Mouse (Mus musculus): ENCODE measurements around the gene Camk1d. TPM values are rescaled to one million over a fixed set of nuclear protein-coding genes. Genes with fewer than 3 reads are reported as not detected.
"Not testable (repeated sequence)": the region's sequence is repeated elsewhere in the genome, so short reads cannot be mapped to it uniquely, and the experiment has no call there.

Gene Camk1d
- total RNA-seq, 2 experiments from 2014 or later: 2.2 to 7.5 TPM

DNA sequence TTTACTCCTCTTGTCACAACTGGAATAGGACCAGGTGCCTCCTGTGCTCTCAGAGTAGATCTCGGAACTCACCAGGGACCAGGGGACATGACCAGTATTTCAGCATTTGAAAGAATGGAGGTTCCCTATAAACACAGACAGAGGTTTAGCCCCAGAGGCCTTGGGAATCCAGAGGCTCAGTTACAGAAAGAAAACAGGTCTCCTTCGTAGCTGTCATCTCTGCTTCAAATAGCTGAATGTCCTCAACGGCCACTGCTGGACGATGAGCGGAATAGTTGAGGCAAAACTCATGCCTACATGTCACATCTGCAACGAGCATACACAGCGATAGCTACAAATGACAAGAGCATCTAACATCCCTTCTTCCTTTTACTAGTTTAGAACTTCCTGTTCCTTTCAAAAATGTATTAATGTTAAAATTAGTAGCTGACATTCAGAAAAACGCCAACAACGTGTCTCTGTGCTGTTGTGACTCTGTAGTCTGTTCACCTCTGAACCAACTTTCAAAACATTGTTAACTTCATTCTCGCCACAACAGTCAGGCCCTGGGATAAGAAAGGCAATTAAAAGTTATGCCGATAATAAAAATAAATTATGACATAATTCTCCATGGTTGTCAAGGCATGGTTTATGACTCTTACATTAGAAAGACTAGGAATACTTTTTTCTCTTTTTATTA, 82.5 kb downstream of the Camk1d start:
- no peak for ATAC-seq (replicated peaks; ENCODE audit: low FRiP score, poor library complexity, severe bottlenecking)

DNA sequence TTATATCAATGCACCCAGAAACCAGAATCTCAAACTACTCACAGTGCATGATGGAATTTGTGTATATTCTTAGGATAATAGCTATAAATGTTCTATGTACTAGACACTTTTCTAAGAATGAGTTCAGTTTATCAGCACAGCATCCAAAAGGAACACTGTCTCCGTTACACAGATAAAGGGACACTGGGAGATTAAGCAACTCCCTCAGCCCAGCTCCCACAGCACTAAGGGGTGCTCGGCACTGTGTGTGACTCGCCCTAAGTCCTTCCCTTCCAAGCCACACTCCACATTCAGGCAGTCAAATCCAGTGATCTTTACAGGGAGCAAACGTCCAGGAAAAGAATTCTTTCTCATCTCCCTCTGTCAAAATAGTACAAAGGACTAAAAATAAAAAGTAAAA, 83.6 kb downstream of the Camk1d start:
- ATAC-seq (replicated peaks; ENCODE audit: low FRiP score, poor library complexity, severe bottlenecking): no peak

DNA sequence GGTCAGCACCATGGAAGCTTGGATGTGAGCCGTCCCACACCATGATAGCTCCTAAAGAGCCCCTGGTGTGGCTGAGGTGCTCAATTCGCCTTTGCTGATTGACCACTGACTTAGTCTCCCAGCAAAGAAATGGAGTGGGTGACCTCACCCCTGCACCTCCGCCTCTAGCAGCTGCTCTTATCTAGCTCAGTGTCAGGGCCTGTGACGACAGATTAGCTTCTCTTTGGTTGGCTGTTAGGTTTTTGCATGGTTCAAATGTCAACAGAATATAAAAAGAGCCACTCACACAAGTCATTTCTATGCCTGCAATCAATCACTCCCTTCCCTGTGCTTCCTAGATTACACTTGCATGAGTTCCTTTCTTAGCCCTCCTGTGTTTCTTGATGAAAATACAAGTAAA, 89.9 kb downstream of the Camk1d start:
- ATAC-seq (replicated peaks; ENCODE audit: low FRiP score, poor library complexity, severe bottlenecking): peak; percentile 68

DNA sequence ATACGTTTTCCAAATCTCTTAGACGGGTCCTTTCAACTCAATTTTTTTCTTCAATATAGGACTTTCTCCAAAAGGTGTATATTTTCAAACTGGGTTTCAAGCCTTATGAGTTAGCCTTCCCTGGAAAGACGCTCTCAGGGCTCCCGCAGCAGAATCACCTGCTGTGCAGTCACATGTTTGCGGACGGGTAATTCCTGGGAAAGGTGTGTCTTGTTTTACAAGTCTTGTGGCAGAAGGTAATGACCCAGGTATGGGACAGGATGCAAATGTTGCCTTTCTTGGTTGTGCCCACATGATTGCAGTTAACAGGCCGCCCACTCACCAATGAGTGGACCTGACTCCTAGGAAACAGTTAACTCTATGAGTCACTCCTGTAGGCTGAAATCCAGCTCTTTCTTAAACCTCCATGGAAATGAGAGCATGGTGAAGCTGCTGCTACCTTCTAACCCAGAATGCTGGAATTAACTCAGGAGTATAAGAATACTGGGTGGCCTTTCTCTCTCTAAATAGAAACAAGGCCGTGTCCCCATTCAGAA, 95.9 kb downstream of the Camk1d start:
- ATAC-seq (replicated peaks; ENCODE audit: low FRiP score, poor library complexity, severe bottlenecking): no peak

DNA sequence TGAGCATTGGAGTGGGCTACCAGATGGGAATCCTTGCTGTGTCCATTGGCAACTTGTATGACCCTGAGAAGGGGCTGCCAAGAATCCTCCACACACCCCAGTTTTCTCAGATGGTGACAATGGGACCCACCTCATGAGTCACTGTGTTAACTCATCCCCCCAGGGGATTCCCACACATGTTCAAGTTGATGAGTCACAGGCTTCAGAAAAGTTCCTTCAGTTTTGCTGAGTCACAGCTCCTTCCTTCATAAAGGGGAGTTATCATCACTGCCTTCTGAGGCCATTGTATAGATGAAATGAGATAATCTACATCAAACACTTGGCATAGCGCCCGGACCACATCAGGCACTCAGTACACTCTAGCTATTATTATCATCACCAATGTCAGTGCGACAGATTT, 99.4 kb downstream of the Camk1d start:
- ATAC-seq (replicated peaks; ENCODE audit: low FRiP score, poor library complexity, severe bottlenecking): 0 out of 2 replicates have a peak, but pooled peaks have one; percentile 14

DNA sequence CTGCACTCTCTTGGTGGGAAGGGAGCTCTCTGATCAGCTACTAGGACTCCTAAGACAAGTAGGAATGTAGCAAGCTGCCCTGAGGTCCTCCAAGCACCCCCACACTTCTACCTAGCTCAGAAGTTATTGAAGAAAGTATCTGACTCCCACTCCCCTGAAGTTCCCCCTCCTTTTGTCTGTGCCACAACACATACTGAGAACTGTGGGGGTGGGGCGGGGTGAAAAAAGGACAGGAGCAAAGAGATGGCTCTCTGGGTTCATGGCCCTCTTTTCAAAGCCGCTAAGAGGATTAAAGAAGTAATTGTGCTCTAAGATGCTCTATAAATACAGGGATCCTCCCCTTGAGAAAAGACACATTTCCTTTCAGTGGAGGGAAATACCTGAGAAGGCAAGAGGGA, 100.0 kb downstream of the Camk1d start:
- no peak for ATAC-seq (replicated peaks; ENCODE audit: low FRiP score, poor library complexity, severe bottlenecking)

DNA sequence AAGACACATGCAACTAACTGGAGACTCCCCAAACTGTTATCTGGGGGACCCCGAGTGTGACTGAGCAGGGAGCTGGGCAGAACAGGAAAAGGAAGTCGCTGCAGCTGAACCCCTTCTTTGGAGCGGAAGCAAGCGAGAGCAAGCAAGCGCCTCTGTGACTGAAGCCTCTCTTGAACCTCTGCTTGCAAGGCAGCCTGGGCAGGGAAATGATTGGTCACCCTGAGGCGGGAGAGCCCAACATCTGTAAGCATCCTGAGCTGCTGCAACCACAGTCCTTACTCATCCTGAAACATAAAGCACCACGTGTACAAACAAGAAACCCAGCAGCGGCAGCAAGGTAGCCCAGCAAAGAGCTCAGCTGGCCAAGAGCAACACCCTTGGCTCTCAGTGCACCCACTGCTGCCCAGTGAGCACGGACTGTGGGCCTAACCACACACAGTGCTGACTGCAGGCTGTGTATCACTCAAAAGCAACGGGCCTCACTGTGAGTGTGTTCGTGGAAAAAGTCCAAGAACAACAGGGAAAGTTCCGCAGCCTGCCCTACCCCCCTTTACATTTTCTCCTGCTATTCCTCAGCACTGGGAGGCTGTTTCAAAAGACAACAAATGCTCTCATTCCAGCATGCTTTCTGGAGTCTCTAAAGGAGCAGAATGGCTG, 100.5 kb downstream of the Camk1d start:
- 0 out of 2 replicates have a peak, but pooled peaks have one; percentile 33 for ATAC-seq (replicated peaks; ENCODE audit: low FRiP score, poor library complexity, severe bottlenecking)

DNA sequence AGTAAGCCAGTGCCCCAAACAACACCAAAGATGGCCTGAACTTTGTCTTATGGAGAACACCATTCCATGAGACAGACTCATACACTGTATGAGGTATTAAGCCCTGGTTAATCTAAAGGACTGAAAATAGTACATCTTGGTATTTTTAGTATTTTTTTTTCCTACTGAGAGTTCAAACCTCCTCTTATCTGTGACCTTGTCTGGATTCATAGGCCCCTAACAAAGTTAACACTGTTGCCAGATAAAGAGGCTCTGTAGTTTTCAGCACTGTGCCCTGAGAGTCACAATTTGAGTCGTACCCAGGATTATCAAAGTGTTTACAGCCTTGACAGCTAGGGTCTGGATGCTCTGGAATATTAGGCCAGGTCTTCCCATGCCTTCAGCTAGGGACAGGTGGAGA, 102.7 kb downstream of the Camk1d start:
- no peak for ATAC-seq (replicated peaks; ENCODE audit: low FRiP score, poor library complexity, severe bottlenecking)

DNA sequence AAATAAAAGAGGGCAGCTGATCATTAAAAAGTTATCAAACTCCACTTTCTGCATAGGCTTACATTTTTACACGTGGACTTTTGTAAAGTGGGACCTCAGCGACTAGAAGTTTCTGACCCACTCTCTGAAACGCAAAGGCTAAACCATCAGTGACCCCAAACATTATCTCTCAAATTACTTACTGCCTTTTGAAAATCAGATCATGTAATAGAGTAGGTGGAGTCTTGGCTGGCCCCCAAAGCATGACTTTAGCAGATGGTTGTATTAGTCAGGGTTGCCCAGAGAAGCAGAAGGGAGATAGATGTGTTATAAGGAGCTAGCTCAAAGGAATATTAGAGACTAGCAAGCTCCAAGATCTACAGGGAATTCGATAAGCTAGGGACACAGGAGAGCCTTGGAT, 103.8 kb downstream of the Camk1d start:
- no peak for ATAC-seq (replicated peaks; ENCODE audit: low FRiP score, poor library complexity, severe bottlenecking)

DNA sequence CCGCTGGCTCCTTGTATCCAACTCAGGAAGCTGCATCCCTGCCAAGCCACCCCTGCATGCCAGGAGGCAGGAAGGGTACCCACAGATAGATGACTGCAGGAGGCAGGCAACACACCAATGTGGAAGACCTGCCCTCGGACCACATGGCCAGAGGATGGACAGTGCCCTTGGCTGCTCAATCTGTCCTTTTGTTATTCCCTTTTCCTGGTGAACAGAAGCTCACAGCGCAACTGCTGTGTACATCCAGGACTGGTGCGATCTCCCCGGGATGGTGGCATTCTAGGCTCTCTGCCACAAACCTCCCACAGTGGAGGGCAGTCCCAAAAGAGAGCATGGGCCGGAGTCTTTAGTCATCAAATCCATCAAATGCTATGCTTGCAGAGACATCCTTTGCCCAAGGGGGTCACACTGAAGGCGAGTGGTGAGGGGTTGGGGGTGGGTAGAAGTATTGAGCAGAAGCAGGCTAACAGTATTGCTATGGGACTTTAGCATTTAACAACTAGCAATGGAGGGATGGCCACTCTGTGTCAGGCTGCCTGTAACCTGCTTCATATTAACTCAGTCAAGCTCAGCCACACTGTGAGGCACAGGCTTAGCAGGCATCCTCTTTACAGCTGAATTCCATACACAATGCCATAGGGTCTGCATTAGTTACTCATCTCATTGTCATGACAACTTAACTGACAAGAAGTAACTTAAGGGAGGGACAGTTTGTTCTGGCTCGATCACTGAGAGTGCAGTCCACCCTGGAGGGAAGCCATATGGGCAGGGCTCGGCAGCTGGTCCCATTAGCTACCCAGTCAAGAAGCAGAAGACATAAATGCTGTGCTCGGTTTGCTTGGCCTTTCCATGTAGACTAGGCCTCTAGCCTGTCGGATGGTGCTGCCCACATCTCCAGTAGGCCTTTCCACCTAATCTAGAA, 106.1 kb downstream of the Camk1d start:
- ATAC-seq (replicated peaks; ENCODE audit: low FRiP score, poor library complexity, severe bottlenecking): no peak

DNA sequence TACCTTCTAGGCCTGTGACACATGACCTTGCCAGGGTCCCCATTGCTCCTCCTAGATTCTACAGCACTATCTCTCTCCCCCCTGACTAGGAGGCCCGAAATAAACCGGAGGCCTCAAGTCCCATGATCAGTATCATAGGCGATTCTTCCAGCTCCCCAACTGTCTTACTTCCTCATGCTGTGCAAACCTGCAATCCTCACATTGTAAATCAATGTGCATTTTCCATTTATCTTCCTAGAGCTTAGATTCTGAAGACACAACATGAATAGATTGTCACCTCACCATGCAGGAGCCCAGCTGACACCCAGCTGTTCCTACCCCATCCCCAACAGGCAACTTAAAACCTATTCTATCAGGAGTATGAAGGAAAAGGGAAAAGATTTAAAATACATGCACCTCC, 108.5 kb downstream of the Camk1d start:
- no peak for ATAC-seq (replicated peaks; ENCODE audit: low FRiP score, poor library complexity, severe bottlenecking)

DNA sequence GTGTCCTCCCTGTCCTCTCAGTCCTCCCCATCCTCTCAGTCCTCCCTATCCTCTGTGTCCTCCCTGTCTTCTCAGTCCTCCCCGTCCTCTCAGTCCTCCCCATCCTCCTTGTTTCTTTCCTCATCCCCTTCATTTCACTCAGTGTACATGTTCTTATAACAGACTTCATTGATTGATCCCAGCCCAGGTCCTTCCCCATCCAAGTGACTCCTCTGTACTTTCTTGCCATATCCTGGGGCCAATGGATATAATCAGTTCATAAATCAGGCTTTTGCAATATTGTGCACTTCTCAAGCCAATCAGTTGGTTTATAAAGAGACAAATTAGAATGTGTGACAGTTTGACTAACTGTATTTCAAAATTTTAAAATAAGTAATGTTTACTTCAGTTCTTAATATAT, 112.3 kb downstream of the Camk1d start:
- ATAC-seq (replicated peaks; ENCODE audit: low FRiP score, poor library complexity, severe bottlenecking): no peak

DNA sequence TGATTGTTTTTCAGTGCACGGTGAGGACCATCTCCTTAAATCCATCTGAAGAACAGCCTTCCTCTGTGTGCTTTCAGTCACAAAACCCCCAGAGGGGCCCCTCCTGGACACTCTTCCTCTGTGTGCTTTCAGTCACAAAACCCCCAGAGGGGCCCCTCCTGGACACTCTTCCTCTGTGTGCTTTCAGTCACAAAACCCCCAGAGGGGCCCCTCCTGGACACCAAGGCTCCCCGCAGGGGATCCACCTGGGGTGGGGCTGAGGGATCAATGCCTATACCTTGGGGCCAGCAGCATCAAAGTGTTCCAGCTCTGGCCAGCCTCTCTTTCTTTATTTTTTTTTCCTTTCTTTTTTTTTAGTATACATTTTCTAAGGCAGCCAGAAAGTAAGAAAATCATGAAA, 113.1 kb downstream of the Camk1d start:
- not testable (repeated sequence) for ATAC-seq (replicated peaks; ENCODE audit: low FRiP score, poor library complexity, severe bottlenecking)

DNA sequence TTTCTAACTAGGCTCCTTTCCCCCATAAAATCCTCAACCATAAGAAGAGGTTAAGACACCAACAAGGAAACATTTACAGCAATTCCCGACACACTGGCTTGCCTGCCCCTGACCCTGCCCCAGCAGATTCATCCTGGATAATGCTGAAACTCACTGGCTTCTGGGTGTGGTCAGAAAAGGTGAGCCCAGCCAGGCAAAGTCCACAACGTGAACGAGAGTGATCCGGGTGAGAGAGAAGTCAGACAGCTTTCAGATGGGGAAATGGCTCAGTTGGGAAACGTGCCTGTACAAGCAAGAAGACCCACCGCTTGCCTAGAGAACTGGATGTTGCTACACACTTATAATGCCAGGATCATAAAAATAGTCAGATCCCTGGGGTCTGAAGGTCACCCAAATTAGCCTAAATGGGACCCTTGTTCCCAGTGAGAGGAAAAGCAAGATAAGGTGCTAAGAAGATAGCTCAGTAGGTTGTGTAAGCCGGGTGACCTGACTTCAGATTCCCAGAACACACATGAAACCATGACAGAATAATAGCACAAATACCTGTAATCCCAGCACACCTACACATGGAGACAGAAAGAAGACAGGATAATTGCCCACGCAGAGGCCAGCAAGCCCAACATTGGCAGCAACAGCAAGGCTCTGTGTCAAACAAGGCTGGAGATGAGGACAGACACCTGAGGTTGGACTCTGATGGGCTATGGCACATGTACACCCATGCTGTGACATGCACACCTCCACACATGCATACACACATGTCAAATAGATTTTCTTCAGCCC, 113.9 kb downstream of the Camk1d start:
- no peak for ATAC-seq (replicated peaks; ENCODE audit: low FRiP score, poor library complexity, severe bottlenecking)

DNA sequence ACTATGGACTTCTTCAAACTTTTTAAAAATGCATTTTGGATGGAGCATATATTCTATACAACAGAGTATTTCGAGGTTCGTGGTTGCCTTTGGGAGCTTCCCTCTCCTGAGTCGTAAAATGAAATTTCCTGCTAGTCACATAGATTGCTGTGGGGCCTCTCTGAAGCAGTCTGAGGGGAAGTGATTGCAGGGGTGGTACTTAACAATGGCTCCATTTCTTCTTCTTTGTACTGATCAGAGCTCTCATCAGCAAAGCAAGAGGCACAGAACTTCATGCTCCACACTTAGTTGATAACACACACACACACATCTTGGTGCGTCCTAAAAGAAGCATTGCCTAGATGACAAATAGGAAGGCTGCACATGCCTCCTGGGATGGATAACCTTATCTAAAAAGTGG, 114.6 kb downstream of the Camk1d start:
- ATAC-seq (replicated peaks; ENCODE audit: low FRiP score, poor library complexity, severe bottlenecking): no peak

DNA sequence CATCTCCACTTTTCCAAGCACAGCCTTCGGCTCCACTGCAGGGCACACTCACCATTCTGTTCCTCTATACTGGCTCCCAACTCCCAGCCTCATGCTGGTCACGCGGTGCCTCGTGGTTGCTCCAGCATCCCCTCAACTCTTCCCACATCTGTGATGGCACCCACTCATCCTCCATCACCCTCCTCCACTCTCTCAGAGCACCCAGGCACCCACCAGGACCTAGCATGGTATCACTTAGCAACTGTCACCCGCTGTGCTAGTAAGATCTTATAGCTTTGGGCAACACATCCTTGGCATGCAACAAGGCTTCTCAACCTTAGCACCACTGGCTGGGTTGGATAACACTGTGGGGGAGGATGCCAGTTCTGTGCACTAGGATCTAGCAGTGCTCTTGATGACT, 115.8 kb downstream of the Camk1d start:
- ATAC-seq (replicated peaks; ENCODE audit: low FRiP score, poor library complexity, severe bottlenecking): no peak

DNA sequence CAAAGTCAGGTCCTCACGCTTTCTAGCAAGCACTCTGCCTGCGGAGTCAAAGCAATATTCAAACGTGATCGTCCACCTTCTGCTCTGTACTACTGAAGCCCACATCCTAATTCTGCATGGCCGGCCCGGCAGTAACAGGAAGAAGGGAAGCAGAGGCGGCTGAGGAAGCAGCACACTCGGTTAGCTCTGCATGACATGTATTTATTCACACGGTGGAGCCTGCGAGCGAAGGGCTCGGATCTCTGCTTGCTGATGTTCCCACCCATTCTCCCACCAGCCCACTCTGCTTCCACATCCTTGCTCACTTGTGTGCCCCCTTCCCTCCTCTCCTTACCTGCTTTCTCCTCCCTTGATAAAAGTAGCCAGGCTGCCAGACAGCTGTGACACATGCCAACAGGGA, 117.4 kb downstream of the Camk1d start:
- ATAC-seq (replicated peaks; ENCODE audit: low FRiP score, poor library complexity, severe bottlenecking): no peak

DNA sequence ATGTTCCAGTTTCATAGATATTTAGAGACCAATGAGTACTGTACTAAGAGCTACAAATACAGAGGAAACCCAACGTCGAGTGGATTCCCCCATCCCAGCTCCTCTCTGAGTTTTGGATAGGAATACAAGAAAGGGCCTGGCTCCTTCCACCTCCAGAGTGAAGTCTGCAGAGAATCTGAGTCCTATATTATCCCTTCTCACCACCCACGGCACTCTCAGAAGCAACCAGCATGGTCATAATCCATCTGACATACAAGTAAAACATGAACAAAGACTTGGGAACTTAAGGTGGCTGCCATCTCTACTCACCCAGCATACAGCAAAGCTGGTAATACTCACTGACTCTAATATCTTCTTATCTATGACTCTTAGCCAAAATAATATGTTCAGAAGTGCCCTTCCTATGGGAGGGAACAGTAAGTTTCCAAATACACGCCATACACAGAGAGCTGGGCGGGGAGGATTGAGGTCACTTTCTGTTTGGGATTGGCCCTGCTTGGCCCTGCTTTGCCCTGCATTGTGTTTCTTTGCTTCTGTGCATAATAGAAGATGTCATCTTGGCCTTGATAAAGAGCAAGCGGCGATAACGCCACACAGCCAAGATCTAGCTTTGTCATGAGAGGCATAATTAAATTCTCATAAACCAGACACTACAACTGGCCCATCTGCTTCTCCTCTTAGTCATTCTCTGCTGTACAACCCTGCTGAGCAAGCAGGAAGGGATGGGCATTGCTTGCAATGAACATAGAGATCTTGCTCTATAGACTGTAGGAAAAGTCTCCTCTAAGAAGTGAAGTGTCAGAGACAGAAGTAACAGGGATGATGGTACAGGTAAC, 118.7 kb downstream of the Camk1d start:
- ATAC-seq (replicated peaks; ENCODE audit: low FRiP score, poor library complexity, severe bottlenecking): no peak
